Mouse (Mus musculus): ENCODE results near the gene Mllt3. TPM values are rescaled to one million over a fixed set of nuclear protein-coding genes. Genes with fewer than 3 reads are reported as not detected.

The Mllt3 gene
- total and polyA plus RNA-seq, 3 experiments = 15.4 to 75.3 TPM; not detected in 1

- TF ChIP-seq KAT2A (conservative IDR thresholded peaks at IDR 0.05; ENCODE audit: low read depth, low read length) (no peak), NELFE (IDR thresholded peaks at IDR 0.05; ENCODE audit: low read depth, low read length) (no peak), USF2 (IDR thresholded peaks at IDR 0.05; ENCODE audit: borderline replicate concordance in 1 of 2, insufficient read depth in 1 of 2, low read depth in 1 of 2, low read length in 2 of 2) (no peak), ETS1 (IDR thresholded peaks at IDR 0.05; ENCODE audit: low read depth, low read length) (0 out of 2 replicates have a peak, but pooled peaks have one; percentile 16), POLR2AphosphoS2 (IDR thresholded peaks at IDR 0.05; ENCODE audit: low read length) (no peak), ZNF384 (IDR thresholded peaks at IDR 0.05; ENCODE audit: low read depth, low read length) (0 out of 2 replicates have a peak, but pooled peaks have one; percentile 17), MXI1 (IDR thresholded peaks at IDR 0.05; ENCODE audit: low read depth, low read length) (peak; percentile 98), BHLHE40 (IDR thresholded peaks at IDR 0.05; ENCODE audit: borderline replicate concordance, low read depth, low read length) (no peak), ELF1 (IDR thresholded peaks at IDR 0.05; ENCODE audit: low read depth, low read length) (0 out of 2 replicates have a peak, but pooled peaks have one; percentile 17), SMC3 (IDR thresholded peaks at IDR 0.05; ENCODE audit: low read depth, low read length) (peak; percentile 93)
Observed at GRCm38 (mm10) chr4:88035361-88035760, 2.2 kb upstream of the Mllt3 start (continued).

- Histone ChIP-seq H3K4me1 (ENCODE audit: control insufficient read depth in 1 of 2, insufficient read depth in 2 of 2, low read length in 2 of 2) (peaks cover 0 to 3% of the 10 kb centered on the region in 2 experiments; a peak in 2 of 4 replicates), H3K36me3 (ENCODE audit: control insufficient read depth in 1 of 2, insufficient read depth in 2 of 2, low read length in 2 of 2) (no peaks in the 10 kb centered on the region), H3K27ac (ENCODE audit: control insufficient read depth, low read depth, low read length) (peak overlapping the region; percentile 87), H3K9ac (ENCODE audit: control insufficient read depth, low read depth, low read length, poor library complexity, severe bottlenecking) (peak overlapping the region; percentile 81), H3K79me2 (ENCODE audit: control insufficient read depth, insufficient read depth, low read length, poor library complexity) (peaks cover 8% of the 10 kb centered on the region), H3K4me3 (ENCODE audit: control insufficient read depth in 1 of 2, insufficient read depth in 1 of 2, low read depth in 2 of 2, low read length in 2 of 2) (peak overlapping the region; percentile 81), H3K27me3 (ENCODE audit: control insufficient read depth in 1 of 2, insufficient read depth in 2 of 2, low read length in 2 of 2) (no peaks in the 10 kb centered on the region), H3K9me3 (replicated peaks; ENCODE audit: insufficient read depth, low read length) (no peaks in the 10 kb centered on the region)
- DNase-seq (ENCODE audit: low read depth, low spot score) = peak; percentile 82
- TF ChIP-seq E2F4 (IDR thresholded peaks at IDR 0.05; ENCODE audit: borderline replicate concordance, low read depth, low read length) (no peak), SMC3 (IDR thresholded peaks at IDR 0.05; ENCODE audit: low read depth, low read length) (peak; percentile 22), USF1 (IDR thresholded peaks at IDR 0.05; ENCODE audit: low read depth, low read length) (no peak), NELFE (IDR thresholded peaks at IDR 0.05; ENCODE audit: low read depth, low read length) (peak; percentile 15; the same call in 1 of the 2 replicates), MEF2A (IDR thresholded peaks at IDR 0.05; ENCODE audit: extremely low read depth, insufficient replicate concordance, low read depth, low read length, poor library complexity, severe bottlenecking) (no peak), TBP (IDR thresholded peaks at IDR 0.05; ENCODE audit: low read depth, low read length) (0 out of 2 replicates have a peak, but pooled peaks have one; percentile 26), POLR2A (IDR thresholded peaks at IDR 0.05; ENCODE audit: control insufficient read depth in 1 of 2, insufficient read depth in 1 of 2, low read depth in 1 of 2, low read length in 2 of 2, poor library complexity in 1 of 2) (no peak), ZKSCAN1 (IDR thresholded peaks at IDR 0.05; ENCODE audit: low read depth, low read length) (peak; percentile 25; the same call in 1 of the 2 replicates), MYC (IDR thresholded peaks at IDR 0.05; ENCODE audit: low read depth, low read length) (0 out of 2 replicates have a peak, but pooled peaks have one; percentile 30), TAL1 (IDR thresholded peaks at IDR 0.05; ENCODE audit: low read length) (no peak), HCFC1 (IDR thresholded peaks at IDR 0.05; ENCODE audit: low read depth, low read length) (no peak), POLR2AphosphoS2 (IDR thresholded peaks at IDR 0.05; ENCODE audit: low read length) (no peak), TCF12 (IDR thresholded peaks at IDR 0.05; ENCODE audit: low read depth, low read length) (peak; percentile 59; the same call in 1 of the 2 replicates), UBTF (IDR thresholded peaks at IDR 0.05; ENCODE audit: borderline replicate concordance, insufficient read depth, low read depth, low read length) (no peak), RCOR1 (IDR thresholded peaks at IDR 0.05; ENCODE audit: low read depth, low read length) (peak; percentile 89), KAT2A (conservative IDR thresholded peaks at IDR 0.05; ENCODE audit: low read depth, low read length) (no peak), RAD21 (IDR thresholded peaks at IDR 0.05; ENCODE audit: low read depth, low read length) (no peak; the same call in 1 of the 2 replicates), POLR2AphosphoS5 (IDR thresholded peaks at IDR 0.05; ENCODE audit: borderline replicate concordance, low read depth, low read length) (no peak), SIN3A (IDR thresholded peaks at IDR 0.05; ENCODE audit: low read length) (no peak; the same call in 1 of the 2 replicates), JUND (IDR thresholded peaks at IDR 0.05; ENCODE audit: low read depth, low read length) (no peak), USF2 (IDR thresholded peaks at IDR 0.05; ENCODE audit: borderline replicate concordance in 1 of 2, insufficient read depth in 1 of 2, low read depth in 1 of 2, low read length in 2 of 2) (no peak), ELF1 (IDR thresholded peaks at IDR 0.05; ENCODE audit: low read depth, low read length) (no peak), ETS1 (IDR thresholded peaks at IDR 0.05; ENCODE audit: low read depth, low read length) (peak; percentile 75), ZNF384 (IDR thresholded peaks at IDR 0.05; ENCODE audit: low read depth, low read length) (peak; percentile 94), CHD1 (IDR thresholded peaks at IDR 0.05; ENCODE audit: low read depth, low read length) (no peak), MAZ (IDR thresholded peaks at IDR 0.05; ENCODE audit: low read depth, low read length) (no peak; the same call in 1 of the 2 replicates), MAFK (IDR thresholded peaks at IDR 0.05; ENCODE audit: borderline replicate concordance, low read depth, low read length) (no peak), ZMIZ1 (IDR thresholded peaks at IDR 0.05; ENCODE audit: low read depth, low read length) (0 out of 2 replicates have a peak, but pooled peaks have one; percentile 33)
Observed at GRCm38 (mm10) chr4:88034387-88035157, 1.4 kb upstream of the Mllt3 start.

Data from MEL (cell line).